Mouse (Mus musculus): Measurements from ENCODE around the gene Tcf20. TPM values are rescaled to one million over a fixed set of nuclear protein-coding genes. Genes with fewer than 3 reads are reported as not detected.

Gene Tcf20
- total RNA-seq (2023) = 10 to 100 TPM; 79.2 to 97.6 TPM

DNA sequence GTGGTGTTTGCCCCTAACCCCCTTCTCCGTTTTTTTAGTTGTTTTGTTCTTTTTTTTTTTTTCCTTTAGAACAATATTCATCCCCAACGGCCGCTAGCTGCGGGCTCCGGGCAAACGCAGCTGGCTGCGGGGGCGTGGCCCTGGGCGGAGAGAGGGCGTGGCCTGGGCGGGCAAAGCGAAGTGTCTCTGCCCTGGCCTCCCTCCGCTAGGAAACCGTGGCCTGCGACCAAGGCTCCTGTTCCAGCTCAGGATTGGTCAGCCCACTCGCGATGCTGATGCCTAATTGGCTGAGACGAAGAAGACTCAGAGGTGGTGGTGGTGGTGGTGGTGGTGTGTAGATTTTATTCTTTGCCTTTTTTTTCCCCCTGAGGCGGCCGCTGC lies at the start of gene Tcf20:
Gene Tcf20, minus strand, starts transcription at position 141 of the 381 bp plus-strand sequence.

DNA sequence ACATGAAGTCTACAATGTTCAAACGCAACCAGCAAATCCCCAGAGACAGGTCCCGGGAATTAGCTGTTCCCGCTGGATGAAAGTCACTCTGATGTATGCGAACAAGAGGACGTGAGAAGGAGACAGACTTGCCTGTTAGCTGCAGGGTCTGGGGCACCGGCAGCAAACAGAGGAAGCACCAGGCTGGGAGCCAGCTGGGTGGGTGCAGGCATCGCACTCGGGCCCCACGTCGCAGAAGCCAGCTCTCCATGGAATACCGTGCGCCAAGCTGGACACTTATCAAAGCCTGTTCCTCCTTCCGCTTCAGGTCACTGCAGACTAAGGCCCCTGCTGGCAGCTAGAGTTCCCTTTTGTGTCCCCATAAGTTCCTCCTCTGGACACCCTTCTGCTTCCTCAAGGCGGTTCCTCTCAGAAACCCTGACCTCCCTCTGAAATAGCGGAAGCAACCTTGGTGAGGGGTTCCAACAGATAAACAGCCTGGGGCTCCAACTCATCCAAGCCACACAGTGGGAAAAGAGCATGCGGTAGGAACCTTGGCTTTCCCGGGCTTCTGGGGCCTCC lies 45.4 kb upstream of the Tcf20 start, which contains the start of gene Nfam1:
Gene Nfam1, minus strand, starts transcription at position 326 of the 561 bp plus-strand sequence.

DNA sequence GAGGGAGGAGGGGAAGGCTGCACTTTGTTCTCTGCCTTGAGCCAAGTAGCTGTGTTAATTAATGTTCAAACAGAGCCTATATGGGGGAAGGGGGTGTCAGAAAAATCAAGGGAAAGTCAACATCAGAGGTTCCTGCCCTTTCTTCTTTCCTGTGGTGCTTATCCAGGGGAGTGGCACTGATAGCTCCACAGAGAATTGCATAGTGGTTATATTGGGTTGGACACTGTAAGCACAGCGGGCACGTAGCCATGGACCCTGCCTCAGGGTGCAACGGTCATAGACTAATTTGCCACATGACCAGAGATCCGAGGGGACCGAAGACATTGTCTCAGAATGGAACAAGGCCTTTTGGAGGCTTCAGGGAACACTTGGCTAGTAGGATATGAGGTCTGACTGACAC lies 193.4 kb downstream of the Tcf20 start, which contains the start of gene Cyp2d26:
Gene Cyp2d26, minus strand, starts transcription at position 18 of the 400 bp plus-strand sequence.

DNA sequence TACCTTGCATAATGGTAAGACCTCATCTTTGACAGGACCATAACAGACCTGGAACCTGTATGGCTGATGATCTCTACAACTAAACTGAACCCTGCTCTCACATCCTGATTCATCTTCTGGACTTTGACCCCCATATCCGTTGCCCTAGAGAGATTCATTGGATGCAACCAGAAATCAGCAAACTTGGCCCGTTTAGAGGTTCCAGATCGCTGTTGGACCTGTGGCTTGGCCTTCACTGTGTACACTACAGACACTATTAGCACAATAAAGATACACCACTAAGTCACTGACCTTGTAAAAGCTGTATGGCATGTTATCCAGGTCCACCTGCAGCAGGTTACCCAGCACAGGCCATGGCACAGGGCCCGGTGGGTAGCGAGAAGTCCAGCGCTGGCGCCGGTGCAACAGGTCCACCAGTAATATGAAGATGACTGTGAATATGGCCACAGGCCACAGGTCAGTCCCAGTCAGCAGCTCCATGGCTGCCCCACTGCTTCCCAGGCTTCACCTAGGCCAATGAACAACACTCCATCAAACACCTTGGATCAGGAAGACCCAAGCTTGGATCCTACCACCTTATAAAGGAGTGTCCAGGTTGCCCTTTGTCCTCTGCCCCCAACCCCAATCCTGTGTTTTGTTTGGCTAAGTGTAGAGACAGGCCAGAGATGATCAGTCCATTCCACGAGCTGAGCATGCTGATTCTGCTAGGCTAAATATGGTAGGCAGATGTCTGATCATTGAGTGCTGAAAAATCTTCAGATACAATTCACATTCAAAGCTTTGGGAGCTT lies 223.8 kb downstream of the Tcf20 start, which contains the start of gene Cyp2d40:
Gene Cyp2d40, minus strand, starts transcription at position 553 of the 790 bp plus-strand sequence.

Other genes with a start within 250 kb of the Tcf20 start
- gene Cyp2d40, start 223.7 kb downstream of the Tcf20 start, total RNA-seq (2023) = not detected
- not detected for gene Cyp2d26, start 193.6 kb downstream of the Tcf20 start, total RNA-seq (2023)
- gene Nfam1, start 45.4 kb upstream of the Tcf20 start, total RNA-seq (2023) = 100 to 1,000 TPM; 400 to 437 TPM
- gene Serhl, start 101.6 kb upstream of the Tcf20 start, total RNA-seq (2023) = 10 to 100 TPM; 14.2 to 23.6 TPM
- 10 to 100 TPM; 39.0 to 40.6 TPM for gene Rrp7a, start 134.9 kb upstream of the Tcf20 start, total RNA-seq (2023)
- gene Poldip3, start 161.5 kb upstream of the Tcf20 start, total RNA-seq (2023) = 100 to 1,000 TPM; 115 to 126 TPM
- 10 to 100 TPM; 40.3 to 43.4 TPM for gene Cyb5r3, start 184.7 kb upstream of the Tcf20 start, total RNA-seq (2023)

All from neutrophil, adult 83 days (primary cell).